Mouse (Mus musculus): ENCODE results near the gene Pam.

DNA sequence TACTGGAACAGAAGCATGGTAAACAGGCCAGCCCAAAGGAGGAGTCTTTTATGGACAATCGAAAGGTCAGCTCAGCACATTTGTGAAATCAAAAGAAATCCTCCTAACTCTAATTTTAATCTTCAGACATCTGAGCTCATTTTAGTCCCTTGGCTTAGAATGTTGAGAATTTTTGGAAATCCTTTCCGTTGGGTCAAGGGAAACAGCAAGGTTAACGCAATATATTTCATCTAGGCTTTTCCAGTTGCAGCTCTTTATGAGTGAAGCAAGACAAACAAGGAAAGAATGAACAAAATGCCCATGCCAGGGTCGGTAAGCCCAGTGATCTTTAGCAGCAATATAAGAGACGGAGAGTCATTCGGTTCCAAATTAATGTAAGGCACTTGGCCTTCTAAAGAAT lies 135.3 kb downstream of the Pam start:
- no peak for TF ChIP-seq CTCF (IDR thresholded peaks at IDR 0.05 in 2 of 3, conservative IDR thresholded peaks at IDR 0.05 in 1 of 3; ENCODE audit: control insufficient read depth in 1 of 3, insufficient read depth in 1 of 3, low read depth in 2 of 3, low read length in 3 of 3, poor library complexity in 1 of 3, severe bottlenecking in 1 of 3)
- TF ChIP-seq USF1 (IDR thresholded peaks at IDR 0.05; ENCODE audit: low read depth, low read length), result no peak
- no peak for TF ChIP-seq GABPA (IDR thresholded peaks at IDR 0.05; ENCODE audit: low read depth, low read length)
- no peak for TF ChIP-seq POLR2A (IDR thresholded peaks at IDR 0.05; ENCODE audit: control insufficient read depth in 1 of 2, insufficient read depth in 1 of 2, low read depth in 1 of 2, low read length in 2 of 2, poor library complexity in 1 of 2)
- no peak for TF ChIP-seq NRF1 (IDR thresholded peaks at IDR 0.05; ENCODE audit: insufficient read depth, low read depth, low read length, poor library complexity, severe bottlenecking)
- no peak for TF ChIP-seq BHLHE40 (IDR thresholded peaks at IDR 0.05; ENCODE audit: borderline replicate concordance, low read depth, low read length)
- TF ChIP-seq NELFE (IDR thresholded peaks at IDR 0.05; ENCODE audit: low read depth, low read length), result no peak
- no peak for TF ChIP-seq EP300 (IDR thresholded peaks at IDR 0.05; ENCODE audit: low read depth in 1 of 2, low read length in 2 of 2)
- TF ChIP-seq TBP (IDR thresholded peaks at IDR 0.05; ENCODE audit: low read depth, low read length), result no peak
- no peak for TF ChIP-seq CHD2 (IDR thresholded peaks at IDR 0.05; ENCODE audit: low read length)
- no peak for TF ChIP-seq MYC (IDR thresholded peaks at IDR 0.05; ENCODE audit: low read depth, low read length)
